Mouse (Mus musculus) gastrocnemius, adult 2 months (tissue): Measurements from ENCODE around the gene Cmtm6. TPM values are rescaled to one million over a fixed set of nuclear protein-coding genes. Genes with fewer than 3 reads are reported as not detected.

ENCODE experiments used
- DNase-seq: peaks from one replicate; pipeline ENCODE4 v3.0.0; 2022
- H3K27ac ChIP-seq: fragments of 200-600 bp; 2 replicates; pipeline ENCODE4 v1.8.1; 2022; ENCODE audit warnings: mild to moderate bottlenecking
- H3K4me3 ChIP-seq: fragments of 200-600 bp; 2 replicates; pipeline ENCODE4 v1.8.1; 2022; ENCODE audit warnings: mild to moderate bottlenecking, moderate library complexity
- CTCF ChIP-seq: fragments of 200-600 bp; IDR thresholded peaks from 2 replicates; pipeline ENCODE4 v1.8.1; 2022; ENCODE audit warnings: antibody characterized with exemption, mild to moderate bottlenecking, moderate library complexity
- intact Hi-C: fragments of 180-260 bp; cut with DNase I; formaldehyde crosslinking; loops from one replicate; pipeline ENCODE4 v1.15.1; 2025
- total RNA-seq, 2 experiments: library from RNA; stranded (reverse); gene quantifications; 2 replicates each; pipeline ENCODE4 v1.2.3; 2021

Cmtm6 gene
- total RNA-seq, 2 experiments from 2014 or later, result 7.3 to 7.9 TPM

GRCm38 (mm10) chr9:114760353-114760752 is 29.4 kb downstream of the Cmtm6 start:
- no peak overlapping the region for H3K4me3 ChIP-seq
- intact Hi-C loops, result no loop called here

GRCm38 (mm10) chr9:114761848-114762247 is 30.9 kb downstream of the Cmtm6 start:
- intact Hi-C loops, result no loop called here
- Histone ChIP-seq H3K4me3 (no peak overlapping the region), H3K27ac (no peak overlapping the region)
- DNase-seq, result no peak
- no peak for TF ChIP-seq CTCF

More at GRCm38 (mm10) chr9:114760353-114760752, 29.4 kb downstream of the Cmtm6 start:
- H3K27ac ChIP-seq, result no peak overlapping the region
- DNase-seq, result no peak
- TF ChIP-seq CTCF, result no peak

GRCm38 (mm10) chr9:114763341-114763740 is 32.4 kb downstream of the Cmtm6 start:
- H3K27ac ChIP-seq, result no peak overlapping the region
- no peak overlapping the region for H3K4me3 ChIP-seq
- DNase-seq, result peak; percentile 46
- intact Hi-C loops, result no loop called here
- TF ChIP-seq CTCF, result peak; percentile 52

- DNase-seq, result no peak
- H3K27ac ChIP-seq, result no peak overlapping the region
- intact Hi-C loops, result no loop called here
Observed at GRCm38 (mm10) chr9:114767030-114767429, 36.1 kb downstream of the Cmtm6 start.

GRCm38 (mm10) chr9:114767507-114767906 is 36.6 kb downstream of the Cmtm6 start:
- DNase-seq, result no peak
- intact Hi-C loops, result no loop called here
- TF ChIP-seq CTCF, result no peak
- H3K27ac ChIP-seq, result no peak overlapping the region
- no peak overlapping the region for H3K4me3 ChIP-seq

More at GRCm38 (mm10) chr9:114767030-114767429, 36.1 kb downstream of the Cmtm6 start:
- H3K4me3 ChIP-seq, result no peak overlapping the region
- no peak for TF ChIP-seq CTCF

GRCm38 (mm10) chr9:114768066-114768465 is 37.1 kb downstream of the Cmtm6 start:
- DNase-seq, result no peak
- no peak for TF ChIP-seq CTCF
- Histone ChIP-seq H3K4me3 (no peak overlapping the region), H3K27ac (no peak overlapping the region)
- intact Hi-C loops, result no loop called here

- DNase-seq, result no peak
- TF ChIP-seq CTCF, result no peak
- intact Hi-C loops, result no loop called here
- Histone ChIP-seq H3K27ac (no peak overlapping the region), H3K4me3 (no peak overlapping the region)
Observed at GRCm38 (mm10) chr9:114770224-114770623, 39.3 kb downstream of the Cmtm6 start.

- DNase-seq, result no peak
- TF ChIP-seq CTCF, result no peak
- Histone ChIP-seq H3K4me3 (no peak overlapping the region), H3K27ac (no peak overlapping the region)
- intact Hi-C loops, result no loop called here
Observed at GRCm38 (mm10) chr9:114771565-114771964, 40.6 kb downstream of the Cmtm6 start.

- DNase-seq, result no peak
- Histone ChIP-seq H3K4me3 (no peak overlapping the region), H3K27ac (peak overlapping the region; percentile 61)
- no peak for TF ChIP-seq CTCF
- intact Hi-C loops, result no loop called here
Observed at GRCm38 (mm10) chr9:114774629-114775028, 43.7 kb downstream of the Cmtm6 start.

- no peak for TF ChIP-seq CTCF
Observed at GRCm38 (mm10) chr9:114775272-114775671, 44.4 kb downstream of the Cmtm6 start.

GRCm38 (mm10) chr9:114776361-114776760 is 45.4 kb downstream of the Cmtm6 start:
- H3K27ac ChIP-seq, result no peak overlapping the region
- no peak for DNase-seq
- intact Hi-C loops, result no loop called here
- H3K4me3 ChIP-seq, result no peak overlapping the region
- no peak for TF ChIP-seq CTCF

More at GRCm38 (mm10) chr9:114775272-114775671, 44.4 kb downstream of the Cmtm6 start:
- peak overlapping the region; percentile 61 for H3K27ac ChIP-seq
- intact Hi-C loops, result no loop called here
- peak; percentile 86 for DNase-seq
- H3K4me3 ChIP-seq, result no peak overlapping the region

- H3K27ac ChIP-seq, result no peak overlapping the region
- no peak for DNase-seq
Observed at GRCm38 (mm10) chr9:114777178-114778046, 46.5 kb downstream of the Cmtm6 start.

GRCm38 (mm10) chr9:114778047-114778390 is 47.1 kb downstream of the Cmtm6 start:
- no peak overlapping the region for H3K27ac ChIP-seq
- no peak for DNase-seq
- no peak overlapping the region for H3K4me3 ChIP-seq
- intact Hi-C loops, result no loop called here
- no peak for TF ChIP-seq CTCF

More at GRCm38 (mm10) chr9:114777178-114778046, 46.5 kb downstream of the Cmtm6 start:
- no peak overlapping the region for H3K4me3 ChIP-seq
- no peak for TF ChIP-seq CTCF
- intact Hi-C loops, result no loop called here

- Histone ChIP-seq H3K4me3 (no peak overlapping the region), H3K27ac (no peak overlapping the region)
- DNase-seq, result no peak
- TF ChIP-seq CTCF, result no peak
- intact Hi-C loops, result no loop called here
Observed at GRCm38 (mm10) chr9:114778877-114779276, 48.0 kb downstream of the Cmtm6 start.
